Comparison of ENCODE assay signal across 28 mouse cellular contexts in genomic region chr8:117576291-117576785, GRCm38 (mm10).
"Had no signal": no experiment of that assay in that cellular context is flagged by ENCODE, and none has a peak within 500 bp of the region (broad histone marks: within the 10 kb centered on the region; RNA-seq: fewer than 3 reads in every experiment).

No protein-coding gene starts in this region.

- H3K36me3 ChIP-seq: heart, embryonic 13.5 days; heart, embryonic 15.5 days; hindbrain, embryonic 13.5 days; hindbrain, embryonic 15.5 days; kidney, embryonic 15.5 days; limb, embryonic 10.5 days; limb, embryonic 12.5 days; liver, embryonic 13.5 days; liver, embryonic 15.5 days had no signal

- H3K4me3 ChIP-seq: gastrocnemius, adult 2 months; heart, adult 2 months; heart, embryonic 13.5 days; heart, embryonic 15.5 days; hindbrain, embryonic 13.5 days; hindbrain, embryonic 15.5 days; kidney, embryonic 15.5 days; limb, embryonic 10.5 days; limb, embryonic 12.5 days; liver, embryonic 13.5 days; liver, embryonic 15.5 days had no signal

- H3K9ac ChIP-seq: heart, embryonic 13.5 days; heart, embryonic 15.5 days; hindbrain, embryonic 15.5 days; kidney, embryonic 15.5 days; limb, embryonic 12.5 days; liver, embryonic 13.5 days; liver, embryonic 15.5 days had no signal

- H3K4me2 ChIP-seq: heart, embryonic 11.5 days; heart, embryonic 13.5 days; heart, embryonic 15.5 days; hindbrain, embryonic 13.5 days; hindbrain, embryonic 15.5 days; kidney, embryonic 15.5 days; limb, embryonic 12.5 days; liver, embryonic 11.5 days; liver, embryonic 13.5 days; liver, embryonic 15.5 days had no signal

- DNase-seq: gastrocnemius, adult 2 months; gastrocnemius, postnatal 10 days; gastrocnemius, postnatal 25 days; heart, adult 2 months; heart, postnatal 14 days; heart, postnatal 36 days; kidney, adult 11 months; kidney, adult 2 months; kidney, adult 9 months; kidney, postnatal 14 days; kidney, postnatal 36 days; layer of hippocampus, adult 9-11 months; layer of hippocampus, postnatal 36 days; liver; liver, embryonic 13.5 days had no signal

- H3K27ac ChIP-seq: gastrocnemius, adult 2 months; heart, adult 2 months; heart, embryonic 13.5 days; heart, embryonic 15.5 days; hindbrain, embryonic 13.5 days; hindbrain, embryonic 15.5 days; hindbrain, postnatal 0 days; kidney, embryonic 15.5 days; kidney, postnatal 0 days; limb, embryonic 10.5 days; limb, embryonic 12.5 days; liver, embryonic 13.5 days; liver, embryonic 15.5 days had no signal

- ATAC-seq: hindbrain, postnatal 0 days; intestine, embryonic 16.5 days had no signal

- H3K27me3 ChIP-seq: heart, embryonic 13.5 days; heart, embryonic 15.5 days; hindbrain, embryonic 13.5 days; hindbrain, embryonic 15.5 days; kidney, embryonic 15.5 days; limb, embryonic 12.5 days; liver, embryonic 13.5 days; liver, embryonic 15.5 days had no signal

- H3K9me3 ChIP-seq: heart, embryonic 13.5 days; heart, embryonic 15.5 days; hindbrain, embryonic 13.5 days; hindbrain, embryonic 15.5 days; kidney, embryonic 15.5 days; limb, embryonic 10.5 days; limb, embryonic 12.5 days; liver, embryonic 13.5 days; liver, embryonic 15.5 days had no signal

- H3K4me1 ChIP-seq: heart, embryonic 13.5 days; heart, embryonic 15.5 days; hindbrain, embryonic 13.5 days; hindbrain, embryonic 15.5 days; kidney, embryonic 15.5 days; limb, embryonic 10.5 days; limb, embryonic 12.5 days; liver, embryonic 15.5 days had no signal
